9 mouse cellular contexts compared by ENCODE assay signal in genomic region chr8:46982770-46983169, GRCm38 (mm10). TPM values are rescaled to one million over a fixed set of nuclear protein-coding genes. Genes with fewer than 3 reads are reported as not detected.
A peak's percentile ranks its signal among the peaks of the same experiment; 100 is the strongest.
DNase-seq lines count a peak whose midpoint lies in the region.
"Had no signal": no experiment of that assay in that cellular context is flagged by ENCODE, and none has a peak within 500 bp of the region (broad histone marks: within the 10 kb centered on the region; RNA-seq: fewer than 3 reads in every experiment).

No protein-coding gene starts in this region.

- intact Hi-C loops in heart, postnatal 10 days (cut with DNase I): no loop called here

- DNase-seq in adrenal gland, postnatal 10 days: peak; percentile 43
- peak; percentile 37 for DNase-seq in adrenal gland, postnatal 25 days
- DNase-seq in heart, postnatal 10 days: peak; percentile 48 to 59
- DNase-seq in kidney, postnatal 14 days: peak; percentile 82
- no peak for DNase-seq in layer of hippocampus, postnatal 25 days (ENCODE audit: extremely low spot score in 1 of 2, low spot score in 1 of 2)
- no peak for DNase-seq in layer of hippocampus, postnatal 36 days
- no peak for DNase-seq in natural killer cell, adult 2 months (ENCODE audit: low spot score in 2 of 2)
- DNase-seq in cerebellum, postnatal 4 days (ENCODE audit: low spot score in 2 of 2): no peak
- DNase-seq: gastrocnemius, postnatal 36 days had no signal

RNA-seq across cellular contexts. Expression of gene Enpp6, which starts 3.9 kb away (rescaled TPM):
- total RNA-seq in adrenal gland, postnatal 10 days (2021): 1 to 10 TPM; 1.6 to 2.3 TPM
- 2.6 and 5.8 TPM in 2 replicates for total RNA-seq in adrenal gland, postnatal 25 days (2021)
- 1 to 10 TPM; 6.5 to 8.6 TPM for total RNA-seq in heart, postnatal 10 days (2021)
- total RNA-seq in layer of hippocampus, postnatal 25 days (2021): 10 to 100 TPM; 17.7 to 22.8 TPM
- 1 to 10 TPM; 6.7 to 9.9 TPM for total RNA-seq in layer of hippocampus, postnatal 36 days (2021)

Comparison
In these comparisons a context has a peak if more than half of its experiments do, and no peak if none do; other contexts are left out.
1. DNase-seq: peak in adrenal gland, postnatal 10 days (single experiment), adrenal gland, postnatal 25 days (single experiment), heart, postnatal 10 days (2 of 2) and kidney, postnatal 14 days (single experiment); none in layer of hippocampus, postnatal 25 days (0 of 2), layer of hippocampus, postnatal 36 days (0 of 2), natural killer cell, adult 2 months (0 of 2) and cerebellum, postnatal 4 days (0 of 2).